Mouse (Mus musculus): ENCODE measurements around the gene Riiad1. TPM values are rescaled to one million over a fixed set of nuclear protein-coding genes. Genes with fewer than 3 reads are reported as not detected.

Gene Riiad1
- polyA plus RNA-seq, 1 experiment from 2014 or later, result 8.1 TPM

Other genes with a start within 250 kb of the Riiad1 start
- gene Gm4778, start 216.3 kb downstream of the Riiad1 start, polyA plus RNA-seq (2014; fragmentation: Nextera tagmentation; extraction: Ambion mirVana), result not detected in 2 replicates
- gene Them4, start 170.3 kb downstream of the Riiad1 start, polyA plus RNA-seq (2014; fragmentation: Nextera tagmentation; extraction: Ambion mirVana), result 17.5 and 18.3 TPM in 2 replicates
- gene Them5, start 138.2 kb downstream of the Riiad1 start, polyA plus RNA-seq (2014; fragmentation: Nextera tagmentation; extraction: Ambion mirVana), result not detected in 2 replicates
- 1.1 and 1.5 TPM in 2 replicates for gene C2cd4d, start 117.9 kb downstream of the Riiad1 start, polyA plus RNA-seq (2014; fragmentation: Nextera tagmentation; extraction: Ambion mirVana)
- gene Rorc, start 107.5 kb downstream of the Riiad1 start, polyA plus RNA-seq (2014; fragmentation: Nextera tagmentation; extraction: Ambion mirVana), result 3.8 and 4.0 TPM in 2 replicates
- 0.38 and 0.52 TPM in 2 replicates for gene Lingo4, start 81.8 kb downstream of the Riiad1 start, polyA plus RNA-seq (2014; fragmentation: Nextera tagmentation; extraction: Ambion mirVana)
- gene Tdrkh, start 67.1 kb downstream of the Riiad1 start, polyA plus RNA-seq (2014; fragmentation: Nextera tagmentation; extraction: Ambion mirVana), result 11.4 and 14.6 TPM in 2 replicates
- 73.2 and 76.2 TPM in 2 replicates for gene Mrpl9, start 37.0 kb downstream of the Riiad1 start, polyA plus RNA-seq (2014; fragmentation: Nextera tagmentation; extraction: Ambion mirVana)
- 0.26 and 0.51 TPM in 2 replicates for gene Oaz3, start 36.4 kb downstream of the Riiad1 start, polyA plus RNA-seq (2014; fragmentation: Nextera tagmentation; extraction: Ambion mirVana)
- gene Celf3, start 2.0 kb downstream of the Riiad1 start, polyA plus RNA-seq (2014; fragmentation: Nextera tagmentation; extraction: Ambion mirVana), result 47.7 and 54.3 TPM in 2 replicates
- 28.6 and 33.8 TPM in 2 replicates for gene Snx27, start 102.4 kb upstream of the Riiad1 start, polyA plus RNA-seq (2014; fragmentation: Nextera tagmentation; extraction: Ambion mirVana)
- not detected in 2 replicates for gene Gm10972, start 162.8 kb upstream of the Riiad1 start, polyA plus RNA-seq (2014; fragmentation: Nextera tagmentation; extraction: Ambion mirVana)
- gene Tuft1, start 178.5 kb upstream of the Riiad1 start, polyA plus RNA-seq (2014; fragmentation: Nextera tagmentation; extraction: Ambion mirVana), result 10.9 and 11.0 TPM in 2 replicates
- gene Selenbp2, start 213.2 kb upstream of the Riiad1 start, polyA plus RNA-seq (2014; fragmentation: Nextera tagmentation; extraction: Ambion mirVana), result 2.0 and 2.5 TPM in 2 replicates